Mouse (Mus musculus) CH12.LX (cell line): Measurements from ENCODE around the gene Gcnt7. TPM values are rescaled to one million over a fixed set of nuclear protein-coding genes. Genes with fewer than 3 reads are reported as not detected.

Source experiments
- DNase-seq: peaks from one replicate; pipeline ENCODE4 v3.0.0-alpha.2; 2013; ENCODE audit errors: extremely low read depth
- H3K27ac ChIP-seq: 2 replicates; pipeline ENCODE4 v1.5.1; 2012; ENCODE audit warnings: low read depth, mild to moderate bottlenecking, control low read depth, moderate library complexity; ENCODE audit not compliant: insufficient read depth
- H3K27me3 ChIP-seq: replicated peaks from 2 replicates; pipeline ENCODE3; 2012; ENCODE audit warnings: inconsistent platforms
- H3K36me3 ChIP-seq, 2 experiments: replicated peaks in 1 of 2; 2 replicates each; pipeline versions ENCODE3 to v1.6.1; 2012; ENCODE audit warnings: inconsistent platforms in 1 of 2, low read length in 1 of 2, mild to moderate bottlenecking in 1 of 2, mixed read lengths in 1 of 2, moderate library complexity in 1 of 2; ENCODE audit not compliant: control insufficient read depth in 1 of 2, insufficient read depth in 1 of 2
- H3K4me1 ChIP-seq, 2 experiments: 2 replicates each; pipeline ENCODE4 v1.6.1; 2012; ENCODE audit warnings: inconsistent platforms in 1 of 2, moderate library complexity in 1 of 2; ENCODE audit not compliant: insufficient read depth in 2 of 2, control insufficient read depth in 1 of 2
- H3K4me2 ChIP-seq: 2 replicates; pipeline ENCODE4 v1.6.1; 2012; ENCODE audit warnings: low read depth, mild to moderate bottlenecking, control low read depth; ENCODE audit not compliant: poor library complexity, insufficient read depth, severe bottlenecking
- H3K4me3 ChIP-seq, 3 experiments: fragments of 150-350 bp in 1 of 3; sonication (generic) in 1 of 3; replicated peaks in 1 of 3; 2 replicates each; pipeline versions ENCODE3 to v1.5.1; 2011 to 2012; ENCODE audit warnings: low read depth in 2 of 3, low read length in 2 of 3, mild to moderate bottlenecking in 2 of 3, moderate library complexity in 2 of 3, control low read depth in 1 of 3, improper control_type of control experiment in 1 of 3, inconsistent platforms in 1 of 3, mixed read lengths in 1 of 3; ENCODE audit not compliant: poor library complexity in 1 of 3
- H3K79me2 ChIP-seq: replicated peaks from 2 replicates; pipeline ENCODE4 v1.6.1; 2012; ENCODE audit warnings: mild to moderate bottlenecking, moderate library complexity; ENCODE audit not compliant: control insufficient read depth, poor library complexity, insufficient read depth, severe bottlenecking; ENCODE audit errors: extremely low read depth
- H3K9ac ChIP-seq: 2 replicates; pipeline ENCODE4 v1.6.1; 2012; ENCODE audit warnings: low read depth, mild to moderate bottlenecking, control low read depth, moderate library complexity; ENCODE audit not compliant: insufficient read depth
- H3K9me3 ChIP-seq: replicated peaks from 2 replicates; pipeline ENCODE3; 2012; ENCODE audit warnings: low read length, inconsistent platforms, mixed read lengths
- BHLHE40 ChIP-seq: IDR thresholded peaks from 2 replicates; pipeline ENCODE4 v1.6.1; 2011; ENCODE audit warnings: mild to moderate bottlenecking, low read depth, low read length, improper control_type of control experiment
- CHD2 ChIP-seq: IDR thresholded peaks from 2 replicates; pipeline ENCODE4 v1.6.1; 2011; ENCODE audit warnings: low read length, improper control_type of control experiment
- ELF1 ChIP-seq: IDR thresholded peaks from 2 replicates; pipeline ENCODE4 v1.6.1; 2014; ENCODE audit warnings: low read depth, mild to moderate bottlenecking, inconsistent platforms, low read length, improper control_type of control experiment
- EP300 ChIP-seq: IDR thresholded peaks from 2 replicates; pipeline ENCODE4 v1.6.1; 2011; ENCODE audit warnings: low read length, improper control_type of control experiment
- ETS1 ChIP-seq: conservative IDR thresholded peaks from 2 replicates; pipeline ENCODE4 v1.6.1; 2012; ENCODE audit warnings: low read depth, mild to moderate bottlenecking, inconsistent platforms, low read length, improper control_type of control experiment, moderate library complexity
- GABPA ChIP-seq: IDR thresholded peaks from 2 replicates; pipeline ENCODE4 v1.6.1; 2012; ENCODE audit warnings: low read depth, low read length, improper control_type of control experiment, inconsistent platforms; ENCODE audit not compliant: insufficient replicate concordance
- JUN ChIP-seq: IDR thresholded peaks from 2 replicates; pipeline ENCODE4 v1.6.1; 2011; ENCODE audit warnings: low read depth, mild to moderate bottlenecking, low read length, improper control_type of control experiment, moderate library complexity; ENCODE audit not compliant: insufficient read depth
- JUND ChIP-seq: conservative IDR thresholded peaks from 2 replicates; pipeline ENCODE4 v1.6.1; 2011; ENCODE audit warnings: low read depth, low read length, improper control_type of control experiment
- KAT2A ChIP-seq: IDR thresholded peaks from 2 replicates; pipeline ENCODE4 v1.6.1; 2012; ENCODE audit warnings: low read length, improper control_type of control experiment, inconsistent platforms; ENCODE audit not compliant: insufficient replicate concordance
- MAFK ChIP-seq: IDR thresholded peaks from 2 replicates; pipeline ENCODE4 v1.6.1; 2011; ENCODE audit warnings: low read length, improper control_type of control experiment; ENCODE audit not compliant: insufficient replicate concordance
- MAX ChIP-seq: IDR thresholded peaks from 2 replicates; pipeline ENCODE4 v1.6.1; 2011; ENCODE audit warnings: low read length, improper control_type of control experiment
- MAZ ChIP-seq: IDR thresholded peaks from 2 replicates; pipeline ENCODE4 v1.6.1; 2012; ENCODE audit warnings: low read depth, mild to moderate bottlenecking, inconsistent platforms, low read length, improper control_type of control experiment, moderate library complexity
- MEF2A ChIP-seq: IDR thresholded peaks from 2 replicates; pipeline ENCODE4 v1.6.1; 2014; ENCODE audit warnings: low read depth, mild to moderate bottlenecking, inconsistent platforms, low read length, improper control_type of control experiment, borderline replicate concordance
- MXI1 ChIP-seq: IDR thresholded peaks from 2 replicates; pipeline ENCODE4 v1.6.1; 2011; ENCODE audit warnings: mild to moderate bottlenecking, low read depth, low read length, improper control_type of control experiment
- MYC ChIP-seq: IDR thresholded peaks from 2 replicates; pipeline ENCODE4 v1.6.1; 2011; ENCODE audit warnings: low read depth, mild to moderate bottlenecking, improper control_type of control experiment, low read length
- NRF1 ChIP-seq: IDR thresholded peaks from 2 replicates; pipeline ENCODE4 v1.6.1; 2014; ENCODE audit warnings: low read depth, mild to moderate bottlenecking, inconsistent platforms, low read length, improper control_type of control experiment, moderate library complexity
- PAX5 ChIP-seq: IDR thresholded peaks from 2 replicates; pipeline ENCODE4 v1.6.1; 2012; ENCODE audit warnings: low read length, inconsistent platforms, mixed read lengths
- POLR2A ChIP-seq: IDR thresholded peaks from 2 replicates; pipeline ENCODE4 v1.6.1; 2011; ENCODE audit warnings: low read depth, mild to moderate bottlenecking, improper control_type of control experiment, low read length
- POLR2AphosphoS2 ChIP-seq: IDR thresholded peaks from 2 replicates; pipeline ENCODE4 v1.6.1; 2011; ENCODE audit warnings: low read depth, low read length, improper control_type of control experiment
- RCOR1 ChIP-seq: conservative IDR thresholded peaks from 2 replicates; pipeline ENCODE4 v1.6.1; 2012; ENCODE audit warnings: low read depth, mild to moderate bottlenecking, inconsistent platforms, low read length, improper control_type of control experiment
- SIN3A ChIP-seq: IDR thresholded peaks from 2 replicates; pipeline ENCODE4 v1.6.1; 2012; ENCODE audit warnings: low read length, improper control_type of control experiment, inconsistent platforms
- SMC3 ChIP-seq: IDR thresholded peaks from 2 replicates; pipeline ENCODE4 v1.6.1; 2011; ENCODE audit warnings: low read depth, low read length, improper control_type of control experiment
- UBTF ChIP-seq: IDR thresholded peaks from 2 replicates; pipeline ENCODE4 v1.6.1; 2012; ENCODE audit warnings: low read depth, mild to moderate bottlenecking, inconsistent platforms, low read length, improper control_type of control experiment, moderate library complexity
- USF1 ChIP-seq: IDR thresholded peaks from 2 replicates; pipeline ENCODE4 v1.6.1; 2014; ENCODE audit warnings: low read depth, mild to moderate bottlenecking, inconsistent platforms, low read length, improper control_type of control experiment
- USF2 ChIP-seq: conservative IDR thresholded peaks from 2 replicates; pipeline ENCODE4 v1.6.1; 2011; ENCODE audit warnings: low read depth, low read length, improper control_type of control experiment
- ZC3H11A ChIP-seq: IDR thresholded peaks from 2 replicates; pipeline ENCODE4 v1.6.1; 2012; ENCODE audit warnings: low read depth, mild to moderate bottlenecking, inconsistent platforms, low read length, improper control_type of control experiment
- ZNF384 ChIP-seq: IDR thresholded peaks from 2 replicates; pipeline ENCODE4 v1.6.1; 2012; ENCODE audit warnings: low read depth, low read length, improper control_type of control experiment, inconsistent platforms
- dilution Hi-C: fragments of 300-500 bp; cut with MboI; formaldehyde crosslinking; loops from 2 replicates; pipeline ENCODE4 v1.14.3; 2020; ENCODE audit warnings: low sequenced_read_pairs; ENCODE audit not compliant: extremely low pct_unique_long_range_greater_than_20kb, extremely low pct_ligation_motif_present
- in situ Hi-C: fragments of 300-500 bp; cut with MboI; formaldehyde crosslinking; loops from 3 replicates; pipeline ENCODE4 v1.14.3; 2019; ENCODE audit warnings: low sequenced_read_pairs, low pct_ligation_motif_present, low pct_unique_long_range_greater_than_20kb, mixed read lengths
- polyA plus RNA-seq: library from polyadenylated mRNA; unstranded; fragments of >175 nt; gene quantifications from 2 replicates; pipeline ENCODE4 v1.2.1, GENCODE M21; 2012; ENCODE audit warnings: low read depth; ENCODE audit not compliant: insufficient read length
- total RNA-seq, 2 experiments: library from RNA; depleted of rRNA; stranded (reverse); fragments of 300-350 nt in 1 of 2; fragments of >200 nt in 1 of 2; gene quantifications; 2 replicates each; pipeline ENCODE4 v1.2.3; 2012 to 2014

Gene Gcnt7
- total and polyA plus RNA-seq, 3 experiments: 0.17 to 0.21 TPM; not detected in 1

DNA sequence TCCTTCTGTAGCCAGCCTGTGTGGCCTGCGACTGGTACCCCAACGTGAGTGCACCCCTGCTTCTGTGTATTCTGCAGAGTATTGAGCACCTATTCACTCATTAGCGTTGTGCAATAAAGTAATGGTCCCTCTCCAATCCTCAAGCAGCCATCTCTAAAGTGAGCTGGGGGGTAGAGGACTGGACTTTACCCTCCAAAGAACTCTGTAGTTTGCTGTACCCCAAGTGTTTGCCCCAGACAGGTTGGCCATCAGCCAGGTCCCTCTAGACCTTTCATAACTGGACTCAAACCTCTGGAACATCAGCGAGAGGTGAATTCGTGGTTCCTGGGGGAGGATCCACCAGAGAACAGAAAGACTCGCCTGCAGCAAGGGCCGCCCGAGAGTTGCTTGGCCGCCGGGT is 5.9 kb downstream of the Gcnt7 start:
- Histone ChIP-seq H3K36me3 (peaks cover 85 to 98% of the 10 kb centered on the region in 2 experiments), H3K4me3 (no peak overlapping the region), H3K79me2 (no peaks in the 10 kb centered on the region), H3K27ac (no peak overlapping the region), H3K4me2 (no peak overlapping the region), H3K9ac (no peak overlapping the region), H3K27me3 (no peaks in the 10 kb centered on the region), H3K9me3 (no peaks in the 10 kb centered on the region), H3K4me1 (no peaks in the 10 kb centered on the region)
- DNase-seq: no peak
- TF ChIP-seq JUND (no peak), BHLHE40 (no peak), UBTF (no peak), MAFK (no peak), CHD2 (no peak), SMC3 (no peak), EP300 (no peak), USF2 (no peak), POLR2AphosphoS2 (no peak), SIN3A (no peak), JUN (no peak), ETS1 (no peak)
- dilution Hi-C loops (no loop called here), in situ Hi-C loops (no loop called here)

DNA sequence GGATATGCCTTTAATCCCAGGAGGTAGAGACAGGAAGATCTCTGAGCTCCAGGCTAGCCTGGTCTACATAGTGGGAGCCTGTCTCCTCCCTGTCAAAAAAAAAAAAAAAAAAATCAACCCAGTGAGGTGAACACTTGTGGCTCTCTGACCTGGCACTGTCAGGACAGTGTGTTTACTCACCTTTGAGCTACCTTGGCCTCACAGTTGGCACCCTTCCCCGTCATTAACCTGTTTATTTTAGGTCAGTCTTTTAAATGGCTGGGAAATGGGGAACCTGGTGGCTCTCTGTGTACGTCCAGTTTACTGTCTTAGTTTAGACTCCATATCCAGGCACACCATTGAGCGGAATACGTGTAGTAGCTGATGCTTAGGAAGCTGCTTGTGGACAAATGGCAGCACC is 6.4 kb downstream of the Gcnt7 start:
- Histone ChIP-seq H3K9me3 (no peaks in the 10 kb centered on the region), H3K9ac (no peak overlapping the region), H3K4me1 (no peaks in the 10 kb centered on the region), H3K27ac (no peak overlapping the region), H3K27me3 (no peaks in the 10 kb centered on the region), H3K4me3 (no peak overlapping the region), H3K4me2 (no peak overlapping the region), H3K79me2 (no peaks in the 10 kb centered on the region), H3K36me3 (peaks cover 85 to 98% of the 10 kb centered on the region in 2 experiments)
- dilution Hi-C loops (no loop called here), in situ Hi-C loops (no loop called here)
- no peak for DNase-seq
- TF ChIP-seq ZC3H11A (no peak), MYC (no peak), ELF1 (no peak), MAX (no peak), GABPA (no peak), PAX5 (no peak), EP300 (no peak), KAT2A (no peak), USF1 (no peak), POLR2A (no peak), MXI1 (no peak), POLR2AphosphoS2 (no peak), MEF2A (no peak), RCOR1 (no peak), MAZ (no peak), NRF1 (no peak), UBTF (no peak), ZNF384 (no peak), SIN3A (no peak)
- TF ChIP-seq, all 38 proteins: peak for 0
